Mouse (Mus musculus) T-helper 17 cell (primary cell): ENCODE results near the gene Ccdc62.

ENCODE experiments used
- in situ Hi-C, 2 experiments: fragments of 300-600 bp; cut with MboI, MseI; formaldehyde crosslinking; loops; 1 replicate in 1 of 2; 2 replicates in 1 of 2; pipeline ENCODE4 v1.15.1; 2025; ENCODE audit warnings: high pct_unique_total_duplicates in 2 of 2

Gene Ccdc62

DNA sequence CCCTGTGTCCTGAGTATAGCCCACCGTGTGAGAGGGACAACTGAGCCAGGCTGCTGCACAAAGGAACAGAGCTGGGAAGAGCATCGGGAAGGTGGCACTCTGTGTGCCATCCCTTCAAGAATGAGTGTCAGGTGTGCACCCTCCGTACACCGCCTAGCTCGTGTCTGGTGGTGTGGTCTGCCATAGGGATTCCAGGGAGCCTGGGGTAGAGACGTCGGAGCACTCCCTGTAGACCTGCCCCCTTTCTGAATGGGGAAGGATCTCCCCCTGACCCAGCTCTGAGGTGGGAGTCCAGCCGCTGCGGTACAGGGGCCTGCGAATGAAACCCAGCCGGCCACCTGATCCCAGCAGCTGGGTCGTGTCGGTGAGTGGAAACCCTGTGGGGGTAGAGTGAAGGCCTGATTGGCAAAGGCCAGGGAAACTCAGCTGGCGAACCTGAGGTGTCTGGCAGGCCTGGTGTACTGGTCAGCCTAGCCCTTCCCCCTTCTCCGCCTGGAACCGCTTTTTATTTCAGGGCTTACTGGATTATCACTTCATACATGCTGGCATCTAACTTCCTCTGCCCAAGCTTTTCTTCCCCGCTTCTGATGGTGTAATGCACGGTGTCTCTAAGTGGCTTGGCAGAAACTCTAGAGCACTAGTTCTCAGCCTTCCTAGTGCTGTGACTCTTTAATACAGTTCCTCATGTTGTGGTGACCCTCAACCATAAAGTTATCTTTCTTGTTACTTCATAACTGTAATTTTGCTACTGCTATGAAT, 48.9 kb downstream of the Ccdc62 start:
- in situ Hi-C loops, result no loop called here

DNA sequence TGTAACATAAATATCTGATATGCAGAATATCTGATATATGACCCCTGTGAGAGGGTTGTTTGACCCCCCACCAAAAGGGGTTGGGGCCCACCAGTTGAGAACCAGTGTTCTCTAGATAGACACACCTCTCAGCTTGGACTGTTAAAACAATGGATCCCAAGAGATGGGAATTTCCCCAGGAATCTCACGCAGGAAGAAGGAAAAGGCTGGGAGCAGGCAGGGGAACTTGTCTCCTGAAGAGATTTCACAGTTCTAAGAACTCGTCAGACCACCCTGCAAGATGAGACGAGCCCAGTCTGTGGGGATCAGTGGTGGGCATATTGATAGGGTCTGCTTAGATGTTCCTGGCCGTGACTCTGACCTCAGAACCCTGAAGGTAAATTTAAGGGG, 49.5 kb downstream of the Ccdc62 start:
- in situ Hi-C loops, result no loop called here

DNA sequence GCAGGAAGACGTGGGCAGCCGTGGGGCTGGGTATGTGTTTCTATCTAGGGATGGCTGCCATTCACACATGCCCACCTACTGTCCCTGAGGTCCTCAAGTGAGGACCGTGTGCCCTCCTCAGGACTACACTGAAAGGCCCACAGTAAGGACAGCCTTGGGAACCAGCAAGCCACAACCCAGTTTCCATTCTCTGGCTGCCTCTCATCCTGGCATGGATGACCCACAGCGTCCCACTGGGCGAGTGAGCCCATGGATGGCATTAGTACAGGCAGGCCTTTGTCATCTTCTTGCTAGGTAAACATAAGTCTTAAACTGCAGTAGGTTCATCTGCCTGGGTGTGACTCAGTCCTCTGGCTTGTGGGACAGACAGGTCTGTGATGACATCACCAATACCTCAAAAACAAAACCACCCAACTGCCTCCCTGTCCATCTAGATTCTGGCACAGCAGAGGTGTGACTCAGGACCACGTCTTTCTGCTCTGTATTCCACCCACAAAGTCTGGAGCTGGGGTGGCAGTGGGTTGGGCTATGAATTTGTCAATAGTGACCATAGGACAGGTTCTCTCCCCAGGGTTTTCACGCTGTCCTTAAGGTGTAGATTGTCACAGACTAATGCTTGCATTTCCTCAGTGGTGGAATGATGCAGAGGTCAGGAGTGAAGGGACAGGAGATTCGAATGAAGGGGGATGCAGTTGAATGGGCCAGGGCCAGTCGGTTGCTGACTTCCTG, 50.2 kb downstream of the Ccdc62 start:
- in situ Hi-C loops, result no loop called here

DNA sequence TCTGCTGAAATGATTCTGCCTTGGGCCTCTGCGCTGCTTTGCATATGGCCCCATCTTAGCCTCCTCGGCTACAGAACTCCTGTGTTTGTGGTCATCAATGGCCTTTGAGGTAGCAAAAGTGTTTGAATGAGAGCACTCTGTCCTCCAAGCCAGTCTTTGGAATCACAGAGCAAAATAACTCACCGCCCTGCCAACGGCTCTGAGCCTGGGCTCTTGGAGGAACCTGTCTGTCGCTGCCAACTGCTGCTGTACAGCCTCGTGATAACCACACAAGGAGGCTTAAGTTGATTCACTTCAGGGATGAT, 50.7 kb downstream of the Ccdc62 start:
- in situ Hi-C loops, result no loop called here

DNA sequence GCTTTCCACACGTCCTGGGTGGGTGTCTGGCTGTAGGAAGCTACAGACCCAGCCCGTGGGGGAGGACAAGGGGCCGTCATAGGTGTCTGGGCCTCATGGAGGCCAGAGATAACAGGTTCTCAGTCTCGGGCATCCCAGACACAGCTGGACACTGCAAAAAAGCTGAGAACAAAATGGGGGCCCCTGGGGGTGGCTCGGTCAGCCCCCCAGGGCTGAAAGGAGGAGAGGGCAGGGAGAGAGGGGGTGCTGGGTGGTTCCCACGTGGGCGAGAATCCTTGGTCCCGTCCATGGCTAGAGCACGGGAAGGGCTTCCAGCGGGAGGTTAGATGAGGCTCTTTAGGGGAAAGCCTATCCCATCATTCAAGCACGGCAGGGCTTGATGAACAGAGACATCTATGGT, 52.4 kb downstream of the Ccdc62 start:
- in situ Hi-C loops, result no loop called here

DNA sequence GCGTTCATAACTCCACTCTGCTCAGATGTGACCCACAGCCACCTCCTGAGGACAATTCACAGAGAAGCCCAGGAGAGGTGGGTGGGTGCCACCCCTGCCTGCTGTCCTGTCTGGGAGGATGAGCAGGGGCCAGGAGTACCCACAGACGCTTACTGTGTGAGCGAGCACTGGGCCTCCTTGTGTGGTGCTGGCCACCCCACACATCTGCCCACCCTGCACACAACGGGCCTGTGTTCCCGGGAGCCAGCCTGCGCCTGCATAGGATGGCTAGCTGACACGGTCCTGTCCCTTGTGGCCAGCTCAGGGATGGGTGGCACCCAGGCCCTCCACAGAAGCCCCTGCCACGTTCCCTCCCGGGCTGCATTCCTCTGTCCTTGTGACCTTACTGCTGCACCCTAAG, 55.0 kb downstream of the Ccdc62 start:
- in situ Hi-C loops, result no loop called here

DNA sequence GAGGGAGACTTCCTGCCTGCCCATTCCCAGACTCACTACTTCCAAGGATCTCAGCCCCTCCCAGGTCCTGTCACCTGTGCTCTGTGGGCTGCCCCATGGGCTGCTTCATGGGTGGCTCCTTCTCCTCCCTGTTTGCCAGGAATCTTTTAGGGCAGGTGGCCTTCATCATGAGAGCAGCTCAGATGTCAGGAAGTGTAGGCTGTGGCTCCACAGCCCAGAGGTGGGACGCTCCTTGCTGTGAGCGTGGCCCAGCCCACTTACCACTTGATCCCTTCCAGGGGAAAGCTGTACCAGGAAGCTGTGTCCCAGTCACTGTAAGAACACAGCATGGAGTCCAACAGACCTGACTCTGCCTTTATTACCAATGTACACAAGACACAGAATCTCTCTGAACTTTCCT, 56.4 kb downstream of the Ccdc62 start:
- in situ Hi-C loops, result no loop called here

DNA sequence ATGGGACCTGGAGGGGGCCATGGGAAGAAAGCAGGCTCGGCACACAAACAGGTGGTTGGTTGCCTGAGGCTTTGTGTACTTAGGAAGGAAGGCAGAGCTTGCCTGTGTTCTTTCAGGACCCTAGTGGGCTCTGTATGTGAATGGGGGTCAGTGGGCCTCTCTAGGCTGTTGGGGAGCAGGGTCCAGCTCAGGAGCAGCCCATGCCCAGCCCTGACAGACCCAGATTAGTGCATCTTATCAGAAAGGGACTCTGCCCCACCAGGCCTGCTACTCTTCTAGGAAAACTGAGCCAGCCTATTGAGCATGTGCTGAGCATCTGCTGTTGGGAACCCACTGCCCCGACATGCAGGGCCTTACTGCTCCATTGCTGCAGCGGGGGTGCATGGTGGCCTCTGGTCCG, 57.0 kb downstream of the Ccdc62 start:
- in situ Hi-C loops, result no loop called here

DNA sequence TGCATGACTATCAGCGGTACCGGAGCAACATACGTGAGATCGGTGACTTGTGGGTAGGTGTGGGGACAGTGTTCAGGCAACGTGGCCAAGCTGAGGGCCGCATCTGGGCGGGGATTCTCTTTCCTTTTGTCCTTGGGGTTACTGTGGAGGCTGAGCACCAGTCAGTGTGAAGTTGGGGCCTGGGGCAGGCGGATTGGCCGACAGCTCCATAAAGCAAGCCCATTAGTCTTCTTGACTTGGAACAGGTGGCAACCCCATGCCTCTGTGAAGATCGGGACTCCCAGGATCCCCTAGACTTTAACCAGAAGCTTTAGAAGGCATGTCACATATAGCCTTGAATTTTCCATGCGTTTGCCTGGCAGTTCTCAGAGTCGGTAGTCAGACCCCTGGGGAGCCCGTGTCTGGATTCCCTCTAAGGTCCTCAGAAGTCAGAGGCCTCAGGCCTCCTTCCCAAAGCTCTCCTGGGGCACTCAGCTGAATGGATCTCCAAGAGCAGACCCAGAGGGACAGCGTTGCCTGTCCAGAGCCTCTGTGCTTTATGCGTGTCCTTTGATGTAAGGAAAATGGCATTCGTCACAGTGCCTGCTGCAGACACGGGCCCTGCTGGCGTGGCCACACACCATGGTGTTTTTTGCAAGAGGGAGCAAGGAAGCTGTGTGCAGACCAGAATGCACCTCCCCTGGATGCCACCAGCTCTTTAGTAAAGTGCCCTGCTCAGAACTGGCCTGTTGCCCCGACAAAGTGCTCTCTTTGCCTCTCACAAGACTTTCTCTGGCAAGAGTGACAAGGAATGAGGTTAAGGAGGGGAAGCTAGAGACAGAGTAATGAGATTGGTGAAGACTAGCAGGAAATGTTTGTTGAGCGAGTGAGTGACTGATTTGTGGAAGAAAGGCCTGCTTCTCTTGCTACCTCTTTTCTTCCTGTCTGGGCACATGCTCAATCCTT, 59.7 kb downstream of the Ccdc62 start:
- in situ Hi-C loops, result loop anchor here (5.0 kb wide), 3 partner anchors 38 to 302 kb away; no protein-coding TSS in a partner anchor

DNA sequence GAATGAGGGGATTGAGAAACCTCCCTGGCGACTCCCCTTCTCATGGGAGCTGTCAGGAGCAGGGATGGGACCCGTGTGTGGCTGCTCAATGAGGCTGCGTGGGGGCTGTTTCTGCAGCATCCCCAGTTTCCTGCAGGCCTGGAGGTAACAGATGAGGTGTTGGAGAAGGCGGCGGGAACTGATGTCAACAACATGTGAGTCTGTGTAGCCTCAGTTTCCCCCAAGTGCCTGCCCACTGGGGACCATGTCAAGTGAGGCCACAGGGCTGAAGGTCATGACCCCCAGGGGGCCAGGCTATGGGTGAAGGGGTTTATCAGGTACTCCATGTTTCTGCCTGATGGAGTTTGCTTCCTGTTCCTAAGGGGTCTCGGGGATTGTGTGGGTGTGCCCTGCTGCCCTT, 60.8 kb downstream of the Ccdc62 start:
- in situ Hi-C loops, result loop anchor here (5.0 kb wide), 3 partner anchors 39 to 301 kb away; no protein-coding TSS in a partner anchor

DNA sequence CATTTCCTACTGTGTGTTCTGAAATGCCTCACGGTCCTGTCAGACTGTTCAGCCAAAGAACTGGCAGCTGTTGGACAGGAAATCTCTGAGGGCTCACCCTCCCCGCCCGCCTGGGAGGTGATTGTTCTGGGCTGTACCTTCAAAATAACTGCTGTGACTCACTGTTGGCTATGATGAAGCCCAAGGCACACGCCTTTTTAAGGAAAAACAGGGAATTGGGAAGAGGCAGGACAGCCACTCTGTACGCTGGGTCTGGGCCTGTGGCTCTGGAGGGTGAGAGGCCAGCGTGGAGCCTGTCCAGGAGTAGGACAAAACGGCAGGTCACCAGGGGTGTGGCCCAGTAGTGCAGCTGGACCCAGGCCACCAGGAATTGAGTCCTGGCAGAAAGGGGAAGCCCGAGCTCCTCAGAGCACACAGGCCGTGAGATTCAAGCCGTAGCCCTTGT, 61.7 kb downstream of the Ccdc62 start:
- in situ Hi-C loops, result loop anchor here (5.0 kb wide), 3 partner anchors 40 to 300 kb away; no protein-coding TSS in a partner anchor

DNA sequence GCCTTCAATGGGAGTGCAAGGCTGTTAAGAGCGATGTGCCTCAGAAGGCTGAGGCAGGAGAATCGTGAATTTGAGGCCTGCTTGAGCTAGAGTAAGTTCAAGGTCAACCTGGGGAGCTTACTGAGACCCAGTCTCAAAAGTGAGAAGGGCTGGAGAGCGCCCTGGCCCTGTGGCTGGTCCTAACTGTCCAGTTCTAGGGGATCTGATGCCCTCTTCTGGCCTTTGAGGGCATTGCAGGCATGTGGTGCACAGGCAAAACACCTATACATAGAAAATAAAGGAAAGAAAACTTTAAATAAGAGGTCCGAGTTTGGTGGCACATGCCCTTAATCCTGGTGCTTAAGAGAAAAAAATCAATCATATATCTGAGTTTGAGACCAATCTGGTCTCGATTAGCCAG, 62.3 kb downstream of the Ccdc62 start:
- in situ Hi-C loops, result loop anchor here (5.0 kb wide), 3 partner anchors 40 to 300 kb away; no protein-coding TSS in a partner anchor

DNA sequence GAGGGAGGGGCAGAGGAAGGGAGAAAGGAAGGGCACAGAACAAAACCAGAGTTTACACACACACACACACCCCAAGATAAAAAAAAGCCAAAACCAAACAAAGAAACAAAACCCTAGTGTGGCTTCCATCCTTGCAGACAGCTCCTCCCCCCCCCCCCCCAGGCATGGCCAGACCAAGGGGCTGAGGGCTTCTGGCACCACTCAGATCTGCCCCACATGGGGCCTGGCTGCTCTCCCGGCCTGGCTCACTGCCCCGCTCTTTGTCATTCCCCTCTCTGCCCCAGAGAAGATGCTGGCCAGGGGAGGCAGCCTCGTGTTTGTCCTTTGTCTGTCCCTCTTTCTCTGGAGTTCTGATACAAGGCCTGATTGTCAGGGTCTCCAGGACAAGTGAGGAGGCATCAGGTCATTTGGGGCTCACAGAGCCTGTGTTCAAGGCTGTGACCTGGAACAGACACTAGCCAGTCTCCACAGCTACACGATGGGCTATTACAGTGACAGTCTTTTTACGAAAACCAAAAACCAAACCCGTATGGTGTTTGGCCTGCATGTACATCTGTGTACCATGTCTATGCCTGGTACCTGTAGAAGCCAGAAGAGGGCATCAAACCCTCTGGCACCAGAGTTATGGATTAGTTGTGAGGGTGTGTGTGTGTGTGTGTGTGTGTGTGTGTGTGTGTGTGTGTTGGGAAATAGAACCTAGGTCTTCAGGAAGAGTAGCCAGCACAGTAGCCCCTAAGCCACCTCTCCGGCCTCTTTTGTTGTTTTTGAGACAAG, 63.0 kb downstream of the Ccdc62 start:
- in situ Hi-C loops, result loop anchor here (5.0 kb wide), 3 partner anchors 41 to 299 kb away; no protein-coding TSS in a partner anchor

DNA sequence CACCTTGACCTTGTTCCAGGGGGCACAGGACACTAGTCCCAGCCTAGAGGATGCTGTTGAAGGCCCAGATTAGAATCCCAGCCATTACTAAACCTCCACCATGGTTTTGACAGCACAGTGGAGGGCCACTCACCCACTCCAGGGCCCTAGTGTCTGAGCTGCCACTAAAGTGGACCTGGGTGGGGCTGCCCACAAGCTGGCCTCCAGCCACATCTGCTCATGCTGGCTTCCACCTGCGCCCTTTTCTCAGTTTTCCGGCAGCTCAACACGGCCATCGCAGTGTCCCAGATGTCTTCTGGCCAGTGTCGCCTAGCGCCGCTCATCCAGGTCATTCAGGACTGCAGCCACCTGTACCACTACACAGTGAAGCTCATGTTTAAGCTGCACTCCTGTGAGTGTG, 64.0 kb downstream of the Ccdc62 start:
- in situ Hi-C loops, result loop anchor here (5.0 kb wide), 3 partner anchors 42 to 298 kb away; no protein-coding TSS in a partner anchor

DNA sequence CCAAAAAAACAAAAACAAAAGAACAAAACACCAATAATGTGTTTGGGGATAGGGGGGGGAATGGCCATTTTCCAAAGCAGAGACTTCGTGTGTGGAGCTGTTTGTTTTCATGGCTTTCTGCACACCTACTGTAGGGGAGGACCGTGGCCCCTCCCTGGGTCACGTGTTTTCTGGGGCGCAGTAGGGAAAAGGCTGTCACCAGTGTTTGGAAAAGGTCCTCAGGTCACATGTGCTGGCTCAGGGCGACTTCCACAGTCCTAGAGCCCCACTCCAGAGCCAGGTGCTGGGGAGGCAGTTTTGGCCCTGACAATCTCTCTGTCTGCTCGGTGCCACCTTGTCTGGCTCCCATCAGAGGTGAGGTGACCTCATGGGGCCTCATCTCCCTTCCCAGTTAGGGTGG, 64.9 kb downstream of the Ccdc62 start:
- in situ Hi-C loops, result no loop called here

DNA sequence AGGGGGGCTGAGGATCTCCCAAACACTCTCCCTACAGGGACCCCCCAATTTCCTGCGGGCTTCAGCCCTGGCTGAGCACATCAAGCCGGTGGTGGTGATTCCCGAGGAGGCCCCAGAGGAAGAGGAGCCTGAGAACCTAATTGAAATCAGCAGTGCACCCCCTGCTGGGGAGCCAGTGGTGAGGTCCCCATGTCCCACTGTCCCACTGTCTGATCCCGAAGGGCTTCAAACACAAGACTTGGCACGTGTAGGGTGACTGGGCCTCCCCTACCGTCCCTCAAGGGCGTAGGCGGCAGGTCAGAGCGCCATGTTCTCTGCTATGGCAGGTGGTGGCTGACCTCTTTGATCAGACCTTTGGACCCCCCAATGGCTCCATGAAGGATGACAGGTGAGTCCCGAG, 65.7 kb downstream of the Ccdc62 start:
- in situ Hi-C loops, result no loop called here

DNA sequence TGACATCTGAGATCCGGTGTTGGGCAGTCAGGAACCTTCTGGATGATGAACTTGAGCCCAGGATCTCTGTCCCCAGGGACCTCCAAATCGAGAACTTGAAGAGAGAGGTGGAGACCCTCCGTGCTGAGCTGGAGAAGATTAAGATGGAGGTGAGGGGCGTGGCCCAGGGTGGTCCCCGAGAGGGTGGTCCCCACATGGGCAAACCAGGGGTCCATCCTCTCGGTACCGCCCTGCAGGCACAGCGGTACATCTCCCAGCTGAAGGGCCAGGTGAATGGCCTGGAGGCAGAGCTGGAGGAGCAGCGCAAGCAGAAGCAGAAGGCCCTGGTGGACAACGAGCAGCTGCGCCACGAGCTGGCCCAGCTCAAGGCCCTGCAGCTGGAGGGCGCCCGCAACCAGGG, 66.2 kb downstream of the Ccdc62 start:
- in situ Hi-C loops, result no loop called here

DNA sequence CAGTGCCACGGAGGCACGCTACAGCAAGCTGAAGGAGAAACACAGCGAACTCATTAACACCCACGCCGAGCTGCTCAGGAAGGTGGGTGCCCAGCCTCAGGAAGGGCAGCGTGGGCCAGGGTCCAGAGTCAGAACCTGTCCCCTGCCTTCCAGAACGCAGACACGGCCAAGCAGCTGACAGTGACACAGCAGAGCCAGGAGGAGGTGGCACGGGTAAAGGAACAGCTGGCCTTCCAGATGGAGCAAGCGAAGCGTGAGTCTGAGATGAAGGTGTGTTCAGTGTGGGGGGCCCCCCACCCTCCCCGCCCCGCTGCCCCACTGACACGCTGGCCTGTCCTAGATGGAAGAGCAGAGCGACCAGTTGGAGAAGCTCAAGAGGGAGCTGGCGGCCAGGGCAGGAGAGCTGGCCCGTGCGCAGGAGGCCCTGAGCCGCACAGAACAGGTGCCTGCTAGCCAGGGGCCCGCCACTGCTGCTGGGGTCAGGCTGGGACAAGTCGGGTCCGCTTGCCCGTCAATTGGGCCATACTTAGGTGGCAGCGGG, 66.8 kb downstream of the Ccdc62 start:
- in situ Hi-C loops, result no loop called here

DNA sequence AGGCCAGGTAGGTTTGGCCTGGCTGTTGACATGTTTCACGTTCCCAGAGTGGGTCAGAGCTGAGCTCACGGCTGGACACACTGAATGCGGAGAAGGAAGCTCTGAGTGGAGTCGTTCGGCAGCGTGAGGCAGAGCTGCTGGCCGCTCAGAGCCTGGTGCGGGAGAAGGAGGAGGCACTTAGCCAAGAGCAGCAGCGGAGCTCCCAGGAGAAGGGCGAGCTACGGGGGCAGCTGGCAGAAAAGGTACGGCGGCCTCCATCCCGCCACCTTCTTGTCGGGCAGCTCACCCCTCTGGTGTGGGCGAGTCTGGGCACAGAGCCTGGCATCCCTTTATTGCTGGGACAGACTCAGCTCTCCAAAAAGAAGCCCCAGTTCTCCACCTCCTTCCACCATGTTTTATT, 67.3 kb downstream of the Ccdc62 start:
- in situ Hi-C loops, result no loop called here

DNA sequence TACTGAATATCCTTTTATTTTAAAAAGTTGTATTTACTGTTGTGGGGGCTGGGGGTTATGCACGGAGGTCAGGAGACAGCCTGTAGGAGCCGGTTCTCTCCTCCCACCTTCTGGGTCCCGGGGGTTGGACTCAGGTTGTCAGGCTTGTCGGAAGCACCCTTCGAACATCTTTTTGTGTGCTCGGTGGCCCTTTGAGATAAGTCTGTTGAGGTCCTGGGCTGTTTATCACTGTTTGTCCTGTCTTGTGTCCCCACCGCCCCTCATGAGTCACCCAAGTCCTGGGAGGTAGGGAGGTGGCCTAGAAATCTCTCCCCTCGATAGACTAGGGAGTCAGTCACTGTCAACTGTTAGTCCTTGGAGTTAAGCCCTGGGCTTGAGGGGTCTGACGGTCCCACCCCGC, 67.9 kb downstream of the Ccdc62 start:
- in situ Hi-C loops, result no loop called here

DNA sequence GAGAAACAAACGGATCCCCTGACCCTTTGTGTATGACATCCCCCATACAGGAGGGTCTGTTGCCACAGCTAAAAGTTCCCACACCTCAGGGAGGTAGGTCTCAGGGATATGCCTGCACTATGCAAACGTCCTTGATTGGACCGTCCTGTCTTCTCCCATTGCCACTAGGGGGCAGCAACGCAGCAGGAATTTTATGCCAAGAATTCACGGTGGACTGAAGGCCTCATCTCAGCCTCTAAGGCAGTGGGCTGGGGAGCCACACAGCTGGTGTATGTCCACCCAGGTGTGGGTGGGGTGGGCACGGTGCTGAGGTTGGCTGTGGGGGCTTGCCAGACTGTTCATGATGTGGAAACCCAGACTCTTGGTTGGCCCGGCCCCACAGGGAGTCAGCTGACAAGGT, 70.3 kb downstream of the Ccdc62 start:
- in situ Hi-C loops, result loop anchor here (5.0 kb wide), 1 partner anchor 81 kb away; no protein-coding TSS in a partner anchor
